Mouse (Mus musculus): ENCODE results near the gene Rnf7. TPM values are rescaled to one million over a fixed set of nuclear protein-coding genes. Genes with fewer than 3 reads are reported as not detected.

The Rnf7 gene
- 32.3 and 33.1 TPM in 2 replicates for total RNA-seq (2023)

DNA sequence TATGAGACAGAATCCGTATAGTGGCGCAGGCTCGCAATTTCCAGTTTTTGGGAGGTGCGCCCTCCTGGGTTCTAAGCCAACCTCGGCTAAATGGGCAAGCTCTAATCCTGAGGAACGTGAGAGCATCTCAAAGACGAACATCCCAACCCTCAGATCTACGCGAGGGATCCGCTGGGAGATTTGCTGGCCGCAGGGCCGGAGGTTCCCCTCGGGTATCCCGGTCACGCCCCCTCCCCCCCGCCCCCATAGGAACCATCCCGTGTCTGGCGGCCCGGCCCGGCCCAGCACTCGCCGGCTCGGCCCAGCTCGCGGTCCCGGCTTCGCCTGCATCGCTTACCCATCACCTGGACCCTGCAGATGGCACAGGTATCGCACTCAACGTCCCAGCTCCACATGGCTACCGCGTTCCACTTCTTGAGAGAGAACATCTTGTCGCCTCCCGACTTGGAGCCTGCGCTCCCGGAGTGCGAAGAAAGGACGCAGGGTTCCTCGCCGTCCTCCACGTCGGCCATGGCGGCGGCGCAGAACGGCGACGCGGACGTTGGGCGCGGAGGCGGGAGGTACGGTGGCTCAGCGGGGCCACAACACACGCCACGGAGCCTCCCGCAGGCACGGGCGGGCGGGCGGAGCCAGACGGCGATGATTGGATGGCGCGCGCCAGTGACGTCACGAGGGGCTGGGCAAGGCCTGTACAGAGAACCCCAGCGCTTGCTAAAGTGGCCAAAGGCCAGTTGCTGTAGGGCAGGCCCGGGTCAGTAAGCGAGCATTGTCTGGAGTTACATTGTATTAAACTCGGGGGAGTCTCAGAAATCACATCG is at the start of gene Rnf7:
Gene Rnf7 (minus strand): TSS at position 605 of the 818 bp plus-strand sequence.

DNA sequence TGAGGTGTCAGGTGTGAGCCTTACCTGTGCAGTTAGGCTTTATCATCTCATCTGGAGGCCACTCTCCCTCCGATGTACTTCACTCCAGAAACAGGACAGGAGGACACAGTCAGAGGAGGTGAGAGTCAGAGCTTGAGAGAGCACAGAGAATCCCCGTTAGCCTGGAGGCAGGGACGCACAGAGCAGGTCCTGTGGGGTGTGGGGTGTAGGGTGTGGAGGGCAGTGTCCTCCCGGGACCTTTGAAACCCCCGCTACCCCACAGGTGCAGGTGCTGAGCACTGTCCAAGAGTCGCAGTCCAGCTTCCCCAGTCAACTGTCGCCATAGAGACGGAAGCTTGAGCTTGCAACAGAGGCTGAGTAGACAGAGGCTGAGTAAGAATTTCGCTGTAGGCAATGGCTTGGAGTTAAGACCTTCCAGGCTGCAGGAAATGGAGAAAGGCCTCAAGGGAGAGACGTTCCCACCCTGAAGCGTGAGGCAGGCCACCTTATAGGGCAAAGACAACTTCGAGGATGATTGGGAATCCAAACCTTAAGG is 46.6 kb upstream of the Rnf7 start, which contains the start of gene Gm28729:
Gene Gm28729 (minus strand): TSS at position 293 of the 535 bp plus-strand sequence.

Other genes starting within 250 kb of the Rnf7 start
- gene Atp1b3, start 114.2 kb downstream of the Rnf7 start, total RNA-seq (2023), result 137 and 196 TPM in 2 replicates
- not detected in 2 replicates for gene Gm28729, start 46.6 kb upstream of the Rnf7 start, total RNA-seq (2023)
- gene Rasa2, start 152.9 kb upstream of the Rnf7 start, total RNA-seq (2023), result 40.0 and 64.0 TPM in 2 replicates